Mouse (Mus musculus): Measurements from ENCODE around the gene Npas2. TPM values are rescaled to one million over a fixed set of nuclear protein-coding genes. Genes with fewer than 3 reads are reported as not detected.

Gene Npas2
- polyA plus RNA-seq, 1 experiment from 2014 or later, result 2.4 TPM

DNA sequence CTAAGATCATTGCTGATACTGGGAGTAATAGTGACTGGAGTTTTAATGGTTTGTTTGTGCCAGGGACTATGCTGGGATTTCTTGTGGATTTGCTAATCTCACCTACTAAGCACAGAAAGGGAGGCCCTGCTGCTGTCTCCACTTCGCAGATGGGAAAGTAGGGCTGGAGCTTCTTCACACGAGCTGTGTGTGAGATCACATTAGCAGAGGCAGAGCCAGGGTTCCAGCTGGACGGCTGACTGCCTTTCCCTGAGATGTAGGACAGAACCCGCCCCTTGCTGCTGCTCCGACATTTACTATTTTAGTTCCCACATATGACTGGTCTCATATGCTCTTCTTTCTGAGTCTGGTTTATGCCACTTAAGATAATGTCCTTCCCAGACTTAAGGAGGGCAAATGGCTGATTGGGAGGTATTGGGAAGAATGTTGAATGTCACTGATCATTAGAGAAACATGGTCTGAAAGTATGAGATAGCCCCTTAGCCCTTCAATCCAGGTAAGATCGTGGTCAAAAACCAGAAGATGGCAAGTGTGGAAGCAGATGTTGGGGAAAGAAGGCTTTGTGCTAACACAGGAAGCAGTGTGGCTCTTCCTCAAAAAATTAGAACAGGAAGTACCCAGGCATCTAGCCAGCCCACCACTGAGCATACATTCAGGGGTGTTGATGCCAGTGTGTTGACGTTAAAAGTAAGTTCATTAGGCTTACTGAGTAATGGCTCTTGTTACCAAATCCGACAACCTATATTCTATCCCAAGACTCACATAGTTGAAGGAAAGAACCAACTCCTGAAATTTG, 66.8 kb downstream of the Npas2 start:
- H3K27ac ChIP-seq, result no peak overlapping the region
- no peak overlapping the region for H3K9ac ChIP-seq
- no peaks in the 10 kb centered on the region for H3K4me1 ChIP-seq
- H3K9me3 ChIP-seq, result no peaks in the 10 kb centered on the region
- H3K27me3 ChIP-seq (replicated peaks), result no peaks in the 10 kb centered on the region
- ATAC-seq (ENCODE audit: insufficient read depth, low FRiP score, low read depth), result no peak
- H3K4me3 ChIP-seq (replicated peaks), result no peak overlapping the region
- 66% methylated on average over 8 of the region's 8 CpGs for WGBS
- no peak overlapping the region for H3K4me2 ChIP-seq
- no peaks in the 10 kb centered on the region for H3K36me3 ChIP-seq

DNA sequence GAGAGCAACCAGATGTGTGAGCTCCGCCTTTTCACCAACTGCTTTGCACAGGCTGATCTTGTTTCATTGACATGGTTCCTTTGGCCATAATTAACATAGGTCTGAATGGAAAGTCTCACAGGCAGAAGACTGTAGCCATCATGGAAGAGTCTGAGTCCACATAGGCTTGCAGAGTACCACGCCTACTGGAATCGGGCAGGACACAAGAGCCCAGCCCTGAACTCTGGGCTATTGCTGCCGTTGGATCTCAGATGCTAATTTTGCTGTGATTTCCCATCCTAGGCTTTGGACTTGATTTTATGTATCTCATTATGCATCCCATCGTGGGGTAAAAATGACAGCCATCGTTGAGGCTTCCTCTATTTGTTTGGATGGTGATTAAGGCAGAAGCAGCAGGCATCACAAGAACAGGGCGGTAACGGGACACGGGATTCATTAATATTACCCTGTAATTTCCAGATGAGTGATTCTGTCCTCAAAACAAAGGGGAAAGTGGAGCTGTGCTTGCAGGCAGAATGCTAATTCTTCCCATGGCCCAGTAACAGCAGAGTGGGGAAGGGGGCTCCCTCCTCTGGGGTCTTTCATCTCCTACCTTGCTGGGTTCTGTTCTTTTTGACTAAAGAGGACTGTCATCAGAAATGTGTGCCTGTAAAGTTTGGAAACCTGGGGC, 73.4 kb downstream of the Npas2 start:
- WGBS, result 92% methylated on average over 9 of the region's 9 CpGs
- ATAC-seq (ENCODE audit: insufficient read depth, low FRiP score, low read depth), result no peak
- no peaks in the 10 kb centered on the region for H3K27me3 ChIP-seq (replicated peaks)

DNA sequence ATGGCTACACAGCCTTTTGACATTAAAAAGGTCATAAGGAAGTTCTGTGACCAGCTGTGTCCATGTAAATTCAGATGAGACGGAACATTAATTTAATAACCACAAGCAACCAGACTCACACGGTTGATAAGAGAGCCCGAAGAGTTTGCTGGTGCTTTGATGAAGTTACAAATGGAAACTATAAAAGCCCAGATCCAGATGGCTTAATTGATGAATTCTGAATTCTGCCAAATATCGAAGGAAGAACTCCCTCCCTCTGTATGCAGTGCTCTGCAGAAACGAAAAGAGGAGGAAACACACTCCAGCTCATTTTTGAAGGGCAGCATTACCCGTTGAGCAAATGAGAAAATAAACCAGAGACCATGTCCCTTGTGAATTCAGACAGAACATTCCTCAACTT, 79.4 kb downstream of the Npas2 start:
- ATAC-seq (ENCODE audit: insufficient read depth, low FRiP score, low read depth), result no peak
- WGBS, result 59% methylated on average over 6 of the region's 6 CpGs
- no peaks in the 10 kb centered on the region for H3K27me3 ChIP-seq (replicated peaks)
- no peaks in the 10 kb centered on the region for H3K4me1 ChIP-seq
- H3K36me3 ChIP-seq, result no peaks in the 10 kb centered on the region
- no peak overlapping the region for H3K4me2 ChIP-seq
- H3K4me3 ChIP-seq (replicated peaks), result no peak overlapping the region
- no peaks in the 10 kb centered on the region for H3K9me3 ChIP-seq
- no peak overlapping the region for H3K27ac ChIP-seq
- H3K9ac ChIP-seq, result no peak overlapping the region

More for the DNA sequence above, 73.4 kb downstream of the Npas2 start:
- H3K4me1 ChIP-seq, result no peaks in the 10 kb centered on the region
- no peaks in the 10 kb centered on the region for H3K9me3 ChIP-seq
- no peak overlapping the region for H3K4me2 ChIP-seq
- H3K27ac ChIP-seq, result no peak overlapping the region
- H3K9ac ChIP-seq, result no peak overlapping the region
- no peak overlapping the region for H3K4me3 ChIP-seq (replicated peaks)
- H3K36me3 ChIP-seq, result no peaks in the 10 kb centered on the region

DNA sequence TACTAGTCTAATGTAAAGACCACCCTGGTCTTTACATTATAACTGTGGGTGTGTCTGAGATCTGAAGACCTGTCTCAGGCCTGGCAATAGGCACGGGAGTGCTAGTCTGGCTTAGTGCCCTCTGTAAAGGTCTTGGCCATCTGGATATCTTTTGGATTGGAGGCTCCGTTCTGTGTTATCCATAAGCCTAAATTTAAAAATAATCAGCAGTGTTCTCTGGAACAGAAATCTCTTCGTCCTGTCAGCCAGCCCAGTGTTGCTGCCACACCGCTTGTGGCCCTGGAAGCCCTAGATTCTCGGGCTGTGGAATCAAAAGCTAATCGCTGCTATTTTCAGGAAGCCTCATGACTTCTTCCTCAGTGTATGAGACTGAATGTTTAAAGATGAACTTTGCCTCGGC, 86.9 kb downstream of the Npas2 start:
- no peak for ATAC-seq (ENCODE audit: insufficient read depth, low FRiP score, low read depth)
- Histone ChIP-seq H3K36me3 (no peaks in the 10 kb centered on the region), H3K4me1 (no peaks in the 10 kb centered on the region), H3K9me3 (no peaks in the 10 kb centered on the region), H3K27me3 (replicated peaks) (no peaks in the 10 kb centered on the region), H3K9ac (no peak overlapping the region), H3K4me3 (replicated peaks) (no peak overlapping the region), H3K4me2 (no peak overlapping the region), H3K27ac (no peak overlapping the region)
- 72% methylated on average over 7 of the region's 7 CpGs for WGBS

DNA sequence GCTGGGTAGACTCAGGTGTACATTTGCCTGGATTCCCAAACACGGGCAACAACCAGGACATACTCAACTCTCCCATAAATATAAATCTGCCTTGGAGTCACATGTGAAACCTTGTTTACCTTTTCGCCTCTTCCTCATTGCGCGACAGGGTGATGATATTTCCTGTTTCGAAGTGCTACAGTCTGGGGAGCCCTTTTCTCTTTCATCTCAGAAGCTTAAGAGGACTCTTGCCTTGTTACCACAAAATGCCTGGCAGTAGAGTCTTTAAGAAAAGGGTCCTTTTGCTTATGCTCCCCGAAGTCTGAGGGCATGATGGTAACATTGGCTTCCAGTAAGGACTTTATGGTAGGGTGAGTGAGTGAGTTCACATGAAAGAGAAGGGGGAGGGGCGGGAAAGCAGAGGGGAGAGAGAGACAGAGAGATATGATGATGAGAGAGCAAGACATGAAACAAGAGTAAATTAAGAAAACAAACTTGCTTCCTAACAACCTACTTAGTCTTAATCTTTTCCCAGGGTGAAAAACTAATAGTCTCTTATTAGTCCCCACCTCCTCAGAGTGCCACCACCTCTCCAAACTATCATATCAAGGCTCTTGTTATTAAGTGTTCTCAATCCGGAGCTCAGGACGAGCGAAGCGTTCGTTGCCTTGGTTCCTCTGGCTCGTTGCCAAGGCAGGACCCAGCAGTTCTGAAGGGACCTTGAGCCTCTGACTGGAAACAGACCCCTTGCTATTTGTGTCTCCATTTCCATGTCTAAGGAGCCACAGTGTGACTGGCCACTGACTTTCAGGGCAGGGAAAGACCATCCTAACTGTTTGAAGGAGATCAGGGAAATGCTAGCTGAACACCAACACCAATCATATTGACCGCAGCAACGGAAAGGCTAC, 87.7 kb downstream of the Npas2 start:
- H3K9ac ChIP-seq, result no peak overlapping the region
- H3K4me1 ChIP-seq, result no peaks in the 10 kb centered on the region
- no peak overlapping the region for H3K4me3 ChIP-seq (replicated peaks)
- H3K27me3 ChIP-seq (replicated peaks), result no peaks in the 10 kb centered on the region
- no peak overlapping the region for H3K4me2 ChIP-seq
- no peak overlapping the region for H3K27ac ChIP-seq
- no peaks in the 10 kb centered on the region for H3K36me3 ChIP-seq
- WGBS, result 60% methylated on average over 15 of the region's 15 CpGs
- H3K9me3 ChIP-seq, result no peaks in the 10 kb centered on the region
- ATAC-seq (ENCODE audit: insufficient read depth, low FRiP score, low read depth), result no peak

DNA sequence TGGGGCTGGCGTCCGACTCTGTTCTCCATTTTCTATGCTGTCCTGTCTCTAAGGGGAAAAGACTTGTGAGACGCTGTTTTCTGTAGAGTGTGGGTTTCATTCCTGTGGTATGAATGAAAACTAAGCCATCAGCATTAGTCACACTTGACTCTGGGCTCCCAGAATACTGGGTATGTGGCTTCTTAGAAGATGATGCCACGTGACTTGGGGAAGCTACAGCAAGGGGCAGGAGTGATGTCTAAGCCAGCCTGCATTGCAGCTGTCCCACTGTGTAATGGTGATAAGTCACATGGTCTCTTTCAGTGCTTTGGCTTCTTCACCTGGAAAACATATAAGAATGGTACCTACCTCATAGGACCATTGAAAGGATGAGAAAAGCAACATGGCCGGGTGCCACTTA, 88.4 kb downstream of the Npas2 start:
- no peak for ATAC-seq (ENCODE audit: insufficient read depth, low FRiP score, low read depth)
- Histone ChIP-seq H3K4me1 (no peaks in the 10 kb centered on the region), H3K9me3 (no peaks in the 10 kb centered on the region), H3K9ac (no peak overlapping the region), H3K4me3 (replicated peaks) (no peak overlapping the region), H3K4me2 (no peak overlapping the region), H3K27me3 (replicated peaks) (no peaks in the 10 kb centered on the region), H3K36me3 (no peaks in the 10 kb centered on the region), H3K27ac (no peak overlapping the region)
- 78% methylated on average over 5 of the region's 5 CpGs for WGBS

DNA sequence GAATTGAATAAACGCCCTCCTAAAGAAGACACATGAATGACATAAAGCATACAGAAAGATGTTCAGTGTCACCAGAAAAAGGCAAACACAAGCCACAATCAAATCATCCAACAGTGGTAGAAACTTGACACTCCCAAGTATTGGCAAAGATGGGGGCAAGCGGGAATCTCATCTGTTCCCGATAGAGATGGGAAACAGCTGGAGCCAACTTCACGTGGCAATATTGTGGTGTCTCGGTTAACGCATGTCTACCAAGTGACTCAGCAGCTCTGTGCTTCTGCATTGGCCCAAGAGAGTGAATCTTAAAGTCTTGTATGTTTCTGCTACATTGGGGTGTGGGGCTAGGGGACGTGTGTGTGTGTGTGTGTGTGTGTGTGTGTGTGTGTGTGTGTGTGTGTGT, 89.8 kb downstream of the Npas2 start:
- Histone ChIP-seq H3K9ac (no peak overlapping the region), H3K4me3 (replicated peaks) (no peak overlapping the region), H3K27me3 (replicated peaks) (no peaks in the 10 kb centered on the region), H3K4me2 (no peak overlapping the region), H3K4me1 (no peaks in the 10 kb centered on the region), H3K27ac (no peak overlapping the region), H3K9me3 (no peaks in the 10 kb centered on the region), H3K36me3 (no peaks in the 10 kb centered on the region)
- 49% methylated on average over 7 of the region's 7 CpGs for WGBS
- no peak for ATAC-seq (ENCODE audit: insufficient read depth, low FRiP score, low read depth)

DNA sequence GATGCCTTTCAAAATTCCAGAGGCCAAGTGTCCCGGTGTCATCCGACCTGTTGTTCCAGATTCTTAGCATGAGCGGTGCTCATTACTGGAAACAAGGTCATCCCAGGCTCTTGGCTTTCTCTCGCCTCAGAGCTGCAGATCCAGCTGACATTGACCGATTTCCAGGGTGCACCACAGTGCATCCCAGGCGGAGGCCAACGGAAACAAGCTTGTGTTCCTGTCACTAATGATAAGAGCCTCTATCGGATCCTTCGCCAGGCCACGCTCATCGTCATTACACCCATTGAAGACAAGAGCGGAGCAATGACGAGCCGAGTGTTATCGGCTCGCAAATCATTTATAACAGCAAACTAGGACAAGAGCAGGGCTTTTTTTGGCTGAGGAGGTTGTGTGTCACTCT, 91.3 kb downstream of the Npas2 start:
- no peak overlapping the region for H3K4me3 ChIP-seq (replicated peaks)
- WGBS, result 73% methylated on average over 16 of the region's 16 CpGs
- no peaks in the 10 kb centered on the region for H3K9me3 ChIP-seq
- H3K27ac ChIP-seq, result no peak overlapping the region
- H3K36me3 ChIP-seq, result no peaks in the 10 kb centered on the region
- no peaks in the 10 kb centered on the region for H3K4me1 ChIP-seq
- H3K4me2 ChIP-seq, result no peak overlapping the region
- ATAC-seq (ENCODE audit: insufficient read depth, low FRiP score, low read depth), result no peak
- no peaks in the 10 kb centered on the region for H3K27me3 ChIP-seq (replicated peaks)
- no peak overlapping the region for H3K9ac ChIP-seq

DNA sequence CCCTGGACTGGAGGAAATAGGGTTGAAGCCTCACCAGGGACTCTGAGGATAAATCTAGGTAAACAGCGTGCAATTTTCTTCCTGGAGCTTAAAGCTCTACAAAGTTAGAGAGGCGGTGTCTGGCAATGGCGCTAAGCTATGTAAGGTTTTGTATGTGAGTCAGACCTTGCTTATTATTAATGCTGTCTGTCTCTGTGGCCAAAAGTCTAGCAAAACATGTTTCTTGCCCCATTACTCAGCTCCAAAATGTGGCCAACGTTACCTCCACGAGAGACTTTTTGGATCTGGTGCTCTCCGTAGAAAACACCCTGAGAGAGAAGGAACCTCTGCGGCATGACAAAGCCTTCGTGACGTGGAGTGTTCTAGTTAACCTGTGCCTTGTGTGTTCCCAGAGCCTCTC, 93.5 kb downstream of the Npas2 start:
- H3K36me3 ChIP-seq, result no peaks in the 10 kb centered on the region
- no peak overlapping the region for H3K9ac ChIP-seq
- no peak overlapping the region for H3K27ac ChIP-seq
- H3K9me3 ChIP-seq, result no peaks in the 10 kb centered on the region
- no peak overlapping the region for H3K4me2 ChIP-seq
- ATAC-seq (ENCODE audit: insufficient read depth, low FRiP score, low read depth), result no peak
- H3K27me3 ChIP-seq (replicated peaks), result no peaks in the 10 kb centered on the region
- WGBS, result 93% methylated on average over 9 of the region's 9 CpGs
- no peaks in the 10 kb centered on the region for H3K4me1 ChIP-seq
- H3K4me3 ChIP-seq (replicated peaks), result no peak overlapping the region

DNA sequence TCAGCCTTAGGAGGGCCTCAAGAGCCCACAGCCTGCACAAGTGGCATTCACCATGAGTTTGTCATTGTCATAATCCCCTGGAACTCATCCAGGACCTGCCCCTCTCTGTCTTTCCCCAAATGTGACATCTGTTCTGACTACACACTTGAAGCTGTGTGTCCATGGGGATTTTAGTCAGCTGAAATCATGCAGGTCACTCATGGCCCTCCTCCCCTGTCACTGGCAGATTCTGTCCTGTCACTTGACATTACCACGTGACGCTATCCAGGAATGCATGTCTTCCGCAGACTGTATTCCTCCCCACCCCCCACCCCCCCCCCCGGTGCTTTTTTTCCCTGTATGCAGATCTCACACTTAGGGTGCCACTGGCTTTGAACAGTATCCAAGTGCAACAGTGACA, 94.3 kb downstream of the Npas2 start:
- no peaks in the 10 kb centered on the region for H3K4me1 ChIP-seq
- no peak overlapping the region for H3K27ac ChIP-seq
- ATAC-seq (ENCODE audit: insufficient read depth, low FRiP score, low read depth), result no peak
- no peak overlapping the region for H3K9ac ChIP-seq
- no peak overlapping the region for H3K4me2 ChIP-seq
- no peaks in the 10 kb centered on the region for H3K27me3 ChIP-seq (replicated peaks)
- H3K9me3 ChIP-seq, result no peaks in the 10 kb centered on the region
- H3K4me3 ChIP-seq (replicated peaks), result no peak overlapping the region
- H3K36me3 ChIP-seq, result no peaks in the 10 kb centered on the region
- WGBS, result 70% methylated on average over 4 of the region's 4 CpGs

DNA sequence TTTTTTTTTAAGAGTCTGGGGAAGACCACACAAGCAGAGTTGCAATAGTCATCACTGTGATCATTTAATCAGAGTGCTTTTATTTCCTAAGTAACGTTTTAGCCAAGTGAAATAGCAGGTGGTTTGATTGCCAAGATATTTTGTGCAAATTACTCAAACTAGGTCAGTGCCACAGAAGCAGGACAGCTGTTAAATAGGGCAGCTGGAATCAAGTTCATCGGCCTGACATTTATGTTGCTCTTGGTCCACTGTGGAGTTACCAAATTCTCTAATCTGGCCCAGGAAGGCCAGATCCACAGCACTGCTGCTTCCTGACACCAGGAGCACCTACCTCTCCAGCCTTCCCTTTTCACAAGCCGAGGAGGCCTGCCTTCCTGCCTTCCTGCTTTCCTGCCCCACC, 94.9 kb downstream of the Npas2 start:
- Histone ChIP-seq H3K27ac (no peak overlapping the region), H3K36me3 (no peaks in the 10 kb centered on the region), H3K4me1 (no peaks in the 10 kb centered on the region), H3K9ac (no peak overlapping the region), H3K4me2 (no peak overlapping the region), H3K27me3 (replicated peaks) (no peaks in the 10 kb centered on the region), H3K9me3 (no peaks in the 10 kb centered on the region), H3K4me3 (replicated peaks) (no peak overlapping the region)
- ATAC-seq (ENCODE audit: insufficient read depth, low FRiP score, low read depth), result no peak
- 48% methylated on average over 3 of the region's 3 CpGs for WGBS

DNA sequence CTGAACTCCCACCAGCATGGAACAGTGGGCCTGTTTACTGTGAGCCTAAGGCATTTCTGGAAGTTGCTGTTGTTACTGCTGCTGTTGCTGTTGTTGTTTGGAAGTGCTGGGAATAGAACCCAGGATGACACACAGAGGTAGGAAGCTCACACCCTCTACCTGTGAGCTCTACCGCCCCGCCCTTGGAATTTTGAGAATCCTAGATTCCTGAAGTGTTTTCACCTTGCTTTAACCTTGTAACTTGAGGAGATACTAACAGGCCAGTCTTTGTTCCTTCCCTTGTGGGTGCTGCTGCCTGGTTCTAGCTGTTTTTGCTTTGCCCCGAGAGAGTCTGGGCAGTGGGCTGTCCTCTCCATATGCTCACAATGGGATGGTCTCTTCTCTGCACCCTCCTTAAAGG, 98.5 kb downstream of the Npas2 start:
- no peak overlapping the region for H3K27ac ChIP-seq
- H3K4me2 ChIP-seq, result no peak overlapping the region
- no peaks in the 10 kb centered on the region for H3K36me3 ChIP-seq
- WGBS, result 54% methylated on average over 3 of the region's 3 CpGs
- no peaks in the 10 kb centered on the region for H3K9me3 ChIP-seq
- no peak overlapping the region for H3K4me3 ChIP-seq (replicated peaks)
- no peaks in the 10 kb centered on the region for H3K27me3 ChIP-seq (replicated peaks)
- H3K4me1 ChIP-seq, result no peaks in the 10 kb centered on the region
- no peak overlapping the region for H3K9ac ChIP-seq
- no peak for ATAC-seq (ENCODE audit: insufficient read depth, low FRiP score, low read depth)

Data from stomach, embryonic 15.5 days (tissue).